Mouse (Mus musculus) adrenal gland, postnatal 25 days (tissue): Measurements from ENCODE around the gene Rhox4a. TPM values are rescaled to one million over a fixed set of nuclear protein-coding genes. Genes with fewer than 3 reads are reported as not detected.
"Not testable (repeated sequence)": the region's sequence is repeated elsewhere in the genome, so short reads cannot be mapped to it uniquely, and the experiment has no call there.

Experiments used
- DNase-seq: peaks from one replicate; pipeline ENCODE4 v3.0.0; 2021; ENCODE audit warnings: mixed read lengths
- long read RNA-seq: library from polyadenylated mRNA; stranded (forward); transcript quantifications from one replicate; pipeline ENCODE4 v2.0.0, GENCODE M21; 2021
- total RNA-seq: library from RNA; stranded (reverse); gene quantifications from 2 replicates; pipeline ENCODE4 v1.2.3, GENCODE M21; 2021

Gene Rhox4a
- total RNA-seq: not detected in 2 replicates
- long read RNA-seq: 0 reads

GRCm38 (mm10) chrX:37265038-37265437, at the start of gene Rhox4a:
TSS of gene Rhox4a (plus strand) at chrX:37265338.
- DNase-seq: not testable (repeated sequence)

- not testable (repeated sequence) for DNase-seq
Observed at GRCm38 (mm10) chrX:37222158-37222557, 43.0 kb upstream of the Rhox4a start, which contains the start of gene Rhox1. TSS of gene Rhox1 (minus strand) at chrX:37222258.

DNA sequence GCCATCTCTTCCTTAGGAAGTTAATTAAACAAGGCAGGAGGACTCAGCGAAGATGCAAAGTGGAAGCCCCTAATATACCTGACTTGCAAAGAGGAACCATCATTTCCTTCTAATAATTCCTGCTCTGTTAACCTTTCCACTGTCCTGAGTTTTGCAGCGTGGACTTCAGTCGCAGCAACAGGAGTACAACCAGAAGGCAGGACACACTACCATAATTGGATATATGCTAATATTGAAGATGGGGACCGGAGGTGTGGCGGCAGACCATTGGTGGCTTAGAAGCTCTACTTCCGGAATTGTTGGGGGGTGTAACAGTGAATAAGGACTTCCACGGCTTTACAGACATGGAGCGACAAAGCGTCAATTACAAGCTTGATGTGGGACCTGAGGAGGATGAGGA, 20.5 kb upstream of the Rhox4a start, which contains the start of gene Rhox2a:
Gene Rhox2a, plus strand, starts transcription at position 301 of the 400 bp plus-strand sequence.
- not testable (repeated sequence) for DNase-seq

DNA sequence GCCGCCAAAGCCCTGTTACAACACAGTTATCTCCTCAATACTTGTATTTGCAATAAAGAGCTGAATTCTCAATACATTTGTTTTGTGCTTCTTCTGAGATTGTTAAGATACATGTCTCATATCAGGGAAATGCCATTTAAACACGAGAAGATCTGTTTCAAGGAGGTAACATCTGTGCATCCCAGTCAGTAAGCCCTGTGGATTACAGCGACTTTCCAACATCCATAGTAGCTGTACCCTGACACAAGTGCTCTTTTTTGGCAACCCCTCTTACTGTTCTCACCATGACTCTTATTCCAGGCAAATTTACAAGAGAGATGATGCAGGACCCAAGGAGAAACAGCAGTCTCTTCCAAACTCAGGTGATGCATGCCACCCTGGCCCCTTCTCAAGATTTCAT, 15.5 kb upstream of the Rhox4a start, which contains the start of gene Rhox3a:
Gene Rhox3a, plus strand, starts transcription at position 301 of the 400 bp plus-strand sequence.
- not testable (repeated sequence) for DNase-seq

Other genes with a start within 250 kb of the Rhox4a start
- not detected in 2 replicates for gene Sowahd, start 216.5 kb upstream of the Rhox4a start, total RNA-seq
- 532 and 613 TPM in 2 replicates for gene Rpl39, start 179.9 kb upstream of the Rhox4a start, total RNA-seq
- gene Upf3b, start 155.0 kb upstream of the Rhox4a start, total RNA-seq: 18.1 and 21.2 TPM in 2 replicates
- gene Nkap, start 138.5 kb upstream of the Rhox4a start, total RNA-seq: 17.5 and 19.4 TPM in 2 replicates
- not detected in 2 replicates for gene Akap14, start 96.5 kb upstream of the Rhox4a start, total RNA-seq
- gene Ndufa1, start 74.2 kb upstream of the Rhox4a start, total RNA-seq: 378 and 382 TPM in 2 replicates
- gene Rnf113a1, start 74.1 kb upstream of the Rhox4a start, total RNA-seq: 4.9 and 5.2 TPM in 2 replicates
- gene Gm9, start 54.3 kb upstream of the Rhox4a start, total RNA-seq: not detected in 2 replicates
- not detected in 2 replicates for gene Rhox1, start 43.1 kb upstream of the Rhox4a start, total RNA-seq
- gene Rhox2a, start 20.4 kb upstream of the Rhox4a start, total RNA-seq: not detected in 2 replicates
- not detected in 2 replicates for gene Rhox3a, start 15.4 kb upstream of the Rhox4a start, total RNA-seq
- not detected in 2 replicates for gene Rhox3a2, start 114.7 kb downstream of the Rhox4a start, total RNA-seq
- not detected in 2 replicates for gene Rhox4a2, start 125.5 kb downstream of the Rhox4a start, total RNA-seq
- gene Rhox2b, start 146.7 kb downstream of the Rhox4a start, total RNA-seq: not detected in 2 replicates
- not detected in 2 replicates for gene Rhox4b, start 167.2 kb downstream of the Rhox4a start, total RNA-seq
- gene Rhox2c, start 188.3 kb downstream of the Rhox4a start, total RNA-seq: not detected in 2 replicates
- gene Rhox3c, start 193.2 kb downstream of the Rhox4a start, total RNA-seq: not detected in 2 replicates
- not detected in 2 replicates for gene Rhox4c, start 215.0 kb downstream of the Rhox4a start, total RNA-seq
- gene Rhox2d, start 228.1 kb downstream of the Rhox4a start, total RNA-seq: not detected in 2 replicates
- not detected in 2 replicates for gene Rhox4d, start 249.0 kb downstream of the Rhox4a start, total RNA-seq